Mouse (Mus musculus): ENCODE measurements around the gene Auts2. TPM values are rescaled to one million over a fixed set of nuclear protein-coding genes. Genes with fewer than 3 reads are reported as not detected.

The Auts2 gene
- total RNA-seq, 2 experiments from 2014 or later, result 23.5 to 29.5 TPM

DNA sequence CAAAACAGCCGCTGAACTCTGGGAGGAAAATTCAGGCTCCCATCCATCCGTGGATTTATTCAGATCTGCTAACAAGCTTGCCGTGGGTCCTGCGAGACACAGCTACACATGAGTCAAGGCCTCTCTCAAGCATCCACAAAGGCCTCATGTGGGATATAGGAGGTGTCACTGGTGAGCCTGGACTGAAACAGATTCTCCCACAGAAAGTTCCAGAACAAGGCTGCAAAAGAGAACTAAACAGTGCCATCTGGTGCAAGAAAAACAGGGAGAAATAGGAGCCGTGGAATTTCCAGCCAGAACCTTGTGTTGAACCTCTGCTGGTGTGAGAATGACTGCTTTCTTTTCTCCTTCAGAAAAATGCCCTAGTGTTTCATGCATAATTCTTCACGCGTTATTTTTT lies 429.7 kb downstream of the Auts2 start:
- DNase-seq (ENCODE audit: low spot score in 2 of 2), result no peak

DNA sequence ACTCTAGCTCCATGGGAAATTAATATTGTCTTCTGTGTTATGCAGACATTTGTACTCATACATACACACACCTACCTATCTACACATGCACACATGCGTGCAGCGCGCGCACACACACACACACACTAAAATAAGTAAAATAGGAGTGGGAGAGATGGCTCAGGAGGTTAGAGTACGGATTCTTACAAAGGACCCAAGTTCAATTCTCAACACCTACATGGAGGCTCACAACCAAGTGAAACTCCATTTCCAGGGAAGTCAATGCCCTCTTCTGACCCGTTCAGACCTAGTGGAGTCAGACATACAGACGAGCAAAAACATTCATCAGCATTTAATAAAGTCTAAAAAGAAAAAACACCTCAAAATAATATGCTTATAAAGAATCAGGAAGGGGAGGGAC lies 430.5 kb downstream of the Auts2 start:
- DNase-seq (ENCODE audit: low spot score in 2 of 2), result no peak

DNA sequence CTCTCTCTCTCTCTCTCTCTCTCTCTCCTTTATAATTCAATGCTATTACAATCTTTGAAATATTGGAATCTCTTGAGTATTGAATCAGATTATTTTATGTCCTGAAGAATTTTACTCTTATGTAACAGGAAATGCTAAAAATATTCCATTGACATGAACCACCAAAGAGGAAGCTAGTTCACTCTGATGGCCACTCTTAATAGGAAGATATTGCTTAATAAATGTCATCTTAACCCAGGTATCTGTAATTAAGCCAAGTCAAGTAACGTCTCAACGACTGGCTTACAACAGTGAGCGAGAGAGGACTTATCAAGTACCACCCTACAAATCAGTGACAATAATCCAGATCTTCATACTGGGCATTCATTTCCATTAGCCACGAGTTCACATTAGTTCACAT lies 440.7 kb downstream of the Auts2 start:
- no peak for DNase-seq (ENCODE audit: low spot score in 2 of 2)

DNA sequence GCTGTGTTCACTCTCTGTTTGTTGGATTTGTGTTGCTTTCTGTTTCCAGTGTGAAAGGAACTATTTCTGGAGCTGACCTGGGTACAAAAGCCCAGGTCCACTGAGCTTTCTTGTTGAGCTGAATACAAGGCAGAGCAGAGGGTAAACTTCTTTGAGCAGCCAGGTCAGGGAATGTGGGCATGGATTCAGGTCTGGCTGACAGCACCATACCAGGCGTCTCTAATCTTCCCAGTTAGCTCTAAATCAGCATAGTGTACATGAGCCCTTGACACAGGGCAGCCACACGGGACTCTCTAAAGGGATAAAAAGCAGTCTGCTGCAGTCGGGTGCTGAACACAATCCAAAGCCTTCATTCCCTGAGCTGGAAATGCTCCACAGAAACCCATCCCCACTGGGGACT lies 444.7 kb downstream of the Auts2 start:
- DNase-seq (ENCODE audit: low spot score in 2 of 2), result no peak

DNA sequence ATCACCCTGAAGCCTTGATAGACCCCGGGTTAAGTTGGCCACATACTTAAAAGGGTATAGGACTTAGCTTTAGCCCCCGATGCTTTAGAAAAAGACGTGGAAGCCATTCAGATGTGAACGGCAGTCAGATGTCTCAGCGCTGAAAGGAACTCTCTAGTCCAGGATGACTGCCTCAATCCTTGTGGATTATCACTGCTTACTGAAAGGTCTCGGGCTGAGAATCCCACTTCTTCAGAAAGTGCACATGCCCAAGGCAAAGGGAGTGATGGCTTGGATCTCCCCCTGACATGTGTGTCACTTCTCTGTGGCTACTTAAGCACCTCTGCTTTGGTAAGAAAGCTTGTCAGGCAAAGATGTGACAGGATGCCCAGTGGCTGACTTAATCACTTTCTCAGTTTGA lies 450.4 kb downstream of the Auts2 start:
- no peak for DNase-seq (ENCODE audit: low spot score in 2 of 2)

DNA sequence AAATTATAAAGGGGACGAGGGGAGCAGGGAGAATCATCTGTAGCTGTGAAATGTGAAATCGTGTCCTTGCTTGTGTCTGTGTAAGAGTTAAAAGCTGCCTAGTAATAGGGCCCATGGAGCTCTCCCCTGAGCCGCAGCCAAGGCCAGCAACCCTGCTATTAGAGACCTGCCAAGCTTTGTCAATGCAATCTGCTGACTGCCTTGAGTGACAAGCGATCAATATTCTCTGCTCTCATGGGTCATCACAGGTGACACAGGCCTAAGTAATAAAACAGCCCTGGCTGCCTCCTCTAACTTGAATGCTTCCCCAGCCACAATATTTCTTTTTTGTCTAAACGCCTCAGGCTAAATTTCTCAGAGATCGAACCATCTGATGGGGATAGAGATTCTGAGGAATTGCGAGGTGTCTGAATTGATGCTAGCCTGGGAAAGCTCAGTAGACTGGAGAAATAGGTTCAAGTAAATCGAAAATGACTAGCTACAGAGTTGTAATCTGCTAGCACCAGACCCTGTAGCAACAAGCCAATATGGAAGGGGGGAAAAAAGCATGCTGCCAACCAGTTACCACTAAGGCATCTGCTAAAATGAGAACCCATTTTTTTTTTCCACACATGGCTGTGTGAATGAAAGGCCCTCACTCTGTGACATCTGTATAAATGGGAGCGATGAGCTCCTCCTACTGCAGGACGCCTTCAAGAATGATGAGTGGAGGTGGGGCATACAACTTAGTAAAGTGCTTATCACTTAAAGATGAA lies 453.5 kb downstream of the Auts2 start:
- no peak for DNase-seq (ENCODE audit: low spot score in 2 of 2)

DNA sequence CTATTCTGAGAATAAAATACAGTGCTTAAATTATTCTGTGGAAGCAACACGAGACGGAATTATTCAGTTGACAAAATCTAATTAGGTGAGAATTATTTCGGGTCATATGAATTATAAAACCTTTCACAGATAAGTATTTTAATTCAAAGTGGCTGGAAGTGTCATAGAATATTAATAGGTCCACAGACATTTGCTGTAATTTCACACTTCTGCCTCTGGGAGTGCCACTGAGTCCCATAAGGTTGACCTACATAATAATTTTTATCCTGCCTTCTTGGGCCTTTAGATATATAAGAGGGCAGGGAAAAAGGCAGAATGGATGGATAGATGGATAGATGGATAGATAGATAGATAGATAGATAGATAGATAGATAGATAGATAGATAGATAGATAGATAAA lies 454.6 kb downstream of the Auts2 start:
- DNase-seq (ENCODE audit: low spot score in 2 of 2), result no peak

DNA sequence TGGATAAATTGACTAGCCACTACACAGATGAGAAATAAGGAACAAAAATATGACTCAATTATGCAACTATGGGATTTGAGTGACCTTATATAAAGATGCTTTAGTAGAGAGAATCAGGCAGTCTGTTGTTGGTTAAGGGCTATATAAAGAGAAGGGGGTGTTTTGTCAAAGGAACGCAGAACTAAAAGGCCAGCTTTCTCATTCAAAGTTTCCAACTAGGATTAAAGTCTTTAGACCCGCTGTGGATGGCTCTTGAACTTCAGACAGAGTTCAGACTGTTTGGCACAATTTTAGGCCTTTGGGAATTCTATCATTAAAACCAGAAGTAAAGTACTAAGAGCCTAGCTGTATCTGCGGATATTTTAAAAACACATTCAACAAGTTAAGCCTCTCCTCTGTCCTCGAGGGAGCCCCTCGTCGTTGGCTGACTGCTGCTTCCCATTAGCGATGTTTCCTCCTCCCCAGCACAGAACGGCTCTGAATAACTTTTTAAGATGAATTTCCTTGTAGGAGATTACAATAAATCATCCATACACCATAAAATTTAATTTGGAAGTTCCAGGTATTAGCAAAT lies 459.3 kb downstream of the Auts2 start:
- no peak for DNase-seq (ENCODE audit: low spot score in 2 of 2)

DNA sequence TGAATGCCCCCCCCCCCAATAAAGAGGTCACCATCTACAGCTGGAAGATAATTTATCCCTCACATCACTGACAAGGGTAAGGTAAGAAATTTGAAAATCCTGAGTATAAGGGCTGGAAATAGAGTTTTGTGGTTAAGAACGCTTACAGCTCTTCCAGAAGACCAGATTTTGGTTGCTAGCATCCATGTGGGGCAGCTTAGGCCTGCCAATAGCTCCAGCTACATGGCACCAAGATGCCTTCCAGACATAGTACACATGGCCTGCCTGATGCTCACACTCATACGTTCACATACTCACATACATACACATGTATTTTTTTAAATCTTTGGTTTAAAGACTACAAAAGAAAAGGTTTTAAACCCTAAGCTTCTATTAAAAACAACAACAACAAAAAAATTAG lies 467.2 kb downstream of the Auts2 start:
- no peak for DNase-seq (ENCODE audit: low spot score in 2 of 2)

DNA sequence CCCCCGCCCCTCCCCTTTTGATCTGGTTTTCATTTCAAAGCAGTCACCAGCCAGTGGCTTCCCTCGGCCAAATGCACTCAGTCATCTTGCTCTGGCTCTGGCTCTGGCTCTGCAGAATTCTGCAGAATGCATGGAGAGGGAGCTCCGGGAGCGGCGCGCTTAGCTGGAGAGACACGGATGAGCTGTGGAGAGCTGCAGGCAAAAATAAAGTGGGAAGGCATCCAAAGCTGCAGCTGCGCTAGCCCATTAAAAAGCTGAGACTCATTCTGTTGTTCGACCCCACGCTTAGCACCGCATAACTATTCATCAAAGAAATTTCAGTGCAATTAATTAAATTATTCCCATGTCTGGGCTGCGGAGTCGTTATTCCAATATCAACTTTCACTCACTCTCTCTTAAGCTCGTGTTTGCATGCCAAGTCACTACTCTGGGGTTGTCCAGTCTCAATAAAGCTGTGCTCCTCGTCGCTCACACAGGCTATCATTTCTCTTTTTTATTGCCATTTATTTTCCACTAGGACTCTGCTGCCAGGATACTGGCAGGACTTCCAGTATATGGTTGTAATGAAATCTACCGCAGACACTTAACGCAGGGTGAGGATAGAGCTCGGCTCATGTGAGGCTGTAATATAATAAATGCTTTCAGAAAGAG lies 468.3 kb downstream of the Auts2 start:
- DNase-seq (ENCODE audit: low spot score in 2 of 2), result peak in 1 of 2 experiments; percentile 22

DNA sequence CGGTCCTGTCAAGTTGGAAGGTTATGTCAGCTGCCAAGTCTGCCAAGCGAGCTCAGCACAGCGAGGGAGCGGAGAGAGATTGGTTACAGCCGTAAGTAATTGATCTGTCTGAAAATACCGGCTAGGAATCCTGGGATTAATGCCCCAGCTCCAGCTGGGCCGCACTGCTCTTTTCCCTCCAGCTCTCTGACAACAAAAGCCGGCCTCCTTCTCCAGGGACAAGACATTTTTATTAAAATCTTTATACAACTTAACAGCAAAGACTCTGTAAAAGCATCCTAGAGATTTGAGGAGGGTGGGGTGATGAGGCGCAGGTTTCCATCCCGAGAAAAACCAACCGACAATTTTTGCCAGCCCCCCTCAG lies 468.8 kb downstream of the Auts2 start:
- no peak for DNase-seq (ENCODE audit: low spot score in 2 of 2)

DNA sequence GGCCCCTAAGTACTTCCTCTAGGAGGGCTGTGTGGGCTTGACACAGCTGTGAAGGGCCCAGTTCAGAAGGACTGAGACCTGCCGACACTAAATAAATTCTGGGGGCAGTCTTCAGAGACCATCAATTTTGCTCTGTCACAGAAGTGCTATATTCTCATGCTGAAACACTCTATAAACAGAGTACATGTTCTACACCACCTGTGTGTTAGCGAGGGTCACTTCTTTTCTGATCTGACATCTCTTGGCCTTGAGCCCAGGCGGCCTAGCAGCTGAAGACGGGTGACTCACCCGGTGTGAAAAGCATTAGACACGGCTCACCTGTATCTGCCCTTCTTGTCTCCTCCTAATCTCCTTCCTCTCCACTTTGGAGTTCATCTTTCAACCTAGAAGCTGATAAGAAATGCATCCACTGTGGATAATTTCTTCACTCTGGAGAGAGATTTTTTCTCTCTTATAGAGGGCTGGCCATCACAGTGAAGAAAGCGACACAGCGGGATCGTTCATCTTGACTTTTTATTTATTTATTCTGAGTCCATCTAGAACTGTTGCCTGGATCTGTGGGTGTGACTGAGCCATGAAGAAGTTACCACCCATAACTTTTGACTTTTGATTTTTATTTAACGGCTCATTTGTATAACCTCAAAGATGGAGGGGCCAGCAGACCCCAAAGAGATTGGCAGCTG lies 469.3 kb downstream of the Auts2 start:
- no peak for DNase-seq (ENCODE audit: low spot score in 2 of 2)

DNA sequence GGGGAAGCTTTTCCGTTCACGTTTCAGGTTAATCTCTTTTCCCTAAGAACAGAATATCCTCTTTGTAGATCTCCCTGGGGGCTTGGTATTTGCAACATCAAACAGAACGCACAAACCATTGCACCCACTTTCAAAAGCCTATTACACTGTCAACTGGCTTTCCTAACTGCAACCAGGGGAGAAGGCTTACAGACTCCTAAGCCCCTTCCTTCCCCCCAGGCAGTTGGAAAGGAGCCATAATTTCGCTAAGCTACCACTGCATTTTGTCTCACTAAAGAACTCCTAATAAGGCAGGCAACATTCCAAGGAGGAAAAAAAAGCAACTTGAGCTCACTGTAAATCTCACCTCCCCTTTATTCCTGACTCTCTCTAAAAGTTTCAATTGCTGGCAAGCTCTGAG lies 470.8 kb downstream of the Auts2 start:
- no peak for DNase-seq (ENCODE audit: low spot score in 2 of 2)

DNA sequence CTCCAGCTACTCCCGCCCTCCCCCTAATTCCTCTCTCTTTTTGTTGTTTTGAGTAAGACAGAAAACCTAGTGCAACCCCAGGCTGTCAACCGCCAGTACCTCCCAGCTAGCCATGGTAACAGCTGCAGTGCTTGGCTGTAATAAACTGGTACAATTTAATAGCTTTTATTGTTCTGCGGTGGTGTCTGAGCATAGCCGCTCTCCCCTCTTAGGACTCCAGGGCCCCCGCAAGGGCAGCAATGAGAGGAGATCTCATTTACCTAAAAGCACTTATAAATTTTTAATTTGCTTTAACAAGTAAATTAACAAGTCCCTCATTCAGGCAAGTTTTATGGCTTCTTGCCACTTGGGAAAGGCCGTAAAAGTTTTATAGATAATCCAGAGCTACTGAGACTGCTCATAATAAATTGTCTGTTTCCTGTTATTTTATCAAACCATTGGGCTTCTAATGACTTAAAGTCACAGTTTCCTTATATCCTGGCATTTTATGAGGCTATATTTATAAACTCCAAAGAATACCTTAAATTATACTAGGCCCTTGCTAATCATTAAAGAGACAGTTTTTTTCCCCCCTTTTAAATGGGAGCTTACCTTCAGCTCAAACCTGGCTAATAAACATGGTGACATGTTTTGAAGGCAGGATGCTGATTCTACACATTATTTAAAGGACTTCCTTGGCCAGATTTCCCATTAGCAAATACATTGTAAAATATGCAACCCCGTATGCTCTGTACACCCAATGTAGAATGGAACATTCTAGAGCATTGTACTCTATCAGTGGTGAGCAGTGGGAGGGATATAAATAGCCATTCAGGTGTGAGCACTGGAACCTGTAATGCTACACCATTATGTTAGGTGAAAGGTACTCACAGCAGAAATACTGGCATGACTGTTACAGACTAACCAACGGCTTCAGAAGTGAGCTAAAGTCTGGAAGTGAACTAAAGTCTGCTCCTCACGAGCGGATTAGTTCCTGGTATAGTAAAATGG lies 475.1 kb downstream of the Auts2 start:
- DNase-seq (ENCODE audit: low spot score in 2 of 2), result no peak

DNA sequence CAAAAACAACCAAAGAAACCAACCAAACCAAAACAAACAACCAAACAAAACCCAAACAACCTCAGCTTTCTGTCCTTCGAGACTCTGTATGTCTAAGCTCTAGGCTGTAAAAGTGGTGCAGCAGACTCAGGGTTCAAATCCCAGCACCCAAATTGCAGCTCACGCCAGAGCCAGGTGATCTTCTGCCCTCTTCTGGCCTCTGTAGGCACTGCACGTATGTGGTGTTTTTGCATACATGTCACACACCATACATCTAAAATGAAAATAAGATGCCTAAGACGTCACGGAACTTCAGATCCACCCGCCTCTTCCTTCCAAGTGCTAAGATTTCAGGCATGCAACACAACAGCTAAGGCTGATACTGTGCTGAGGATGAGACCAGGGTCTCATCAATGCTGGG lies 483.0 kb downstream of the Auts2 start:
- DNase-seq (ENCODE audit: low spot score in 2 of 2), result peak in 1 of 2 experiments; percentile 7

DNA sequence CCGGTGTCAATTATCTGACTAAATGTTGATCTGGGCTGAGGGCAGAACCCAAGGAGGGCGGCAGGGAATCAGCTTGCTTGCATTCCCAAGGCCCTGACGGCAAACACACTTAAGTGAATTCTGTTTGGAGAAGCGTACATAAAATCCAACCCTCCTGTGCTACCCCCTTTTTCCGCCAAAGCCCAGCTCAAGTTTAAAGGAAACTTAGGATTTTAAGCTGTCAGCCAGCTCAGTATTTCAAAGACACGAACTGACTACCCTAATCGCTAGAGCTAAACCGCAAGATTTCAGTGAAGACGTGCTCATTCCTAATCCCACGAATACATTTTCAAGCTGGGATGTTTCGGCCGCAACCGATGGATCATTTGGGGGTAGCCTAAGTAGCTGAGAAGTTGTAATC lies 490.5 kb downstream of the Auts2 start:
- no peak for DNase-seq (ENCODE audit: low spot score in 2 of 2)

DNA sequence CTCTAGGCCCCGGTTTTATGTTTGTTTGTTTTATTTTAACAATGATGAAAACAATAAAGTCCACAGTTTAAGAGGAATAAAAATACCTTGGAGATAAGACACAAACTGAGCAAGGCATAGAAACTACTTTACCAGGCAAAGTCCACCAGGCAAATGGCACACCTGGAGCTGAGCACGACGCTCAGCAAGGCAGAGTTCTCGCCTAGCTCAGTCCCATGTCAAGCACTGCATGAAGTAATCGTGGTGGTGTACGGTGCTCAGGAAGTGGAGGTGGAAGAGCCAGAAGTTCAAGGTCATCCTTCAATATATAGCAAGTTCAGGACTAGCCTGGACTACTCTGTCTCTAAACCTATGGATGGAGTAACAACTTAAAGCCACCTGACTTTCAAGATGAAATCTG lies 503.6 kb downstream of the Auts2 start:
- DNase-seq (ENCODE audit: low spot score in 2 of 2), result no peak

DNA sequence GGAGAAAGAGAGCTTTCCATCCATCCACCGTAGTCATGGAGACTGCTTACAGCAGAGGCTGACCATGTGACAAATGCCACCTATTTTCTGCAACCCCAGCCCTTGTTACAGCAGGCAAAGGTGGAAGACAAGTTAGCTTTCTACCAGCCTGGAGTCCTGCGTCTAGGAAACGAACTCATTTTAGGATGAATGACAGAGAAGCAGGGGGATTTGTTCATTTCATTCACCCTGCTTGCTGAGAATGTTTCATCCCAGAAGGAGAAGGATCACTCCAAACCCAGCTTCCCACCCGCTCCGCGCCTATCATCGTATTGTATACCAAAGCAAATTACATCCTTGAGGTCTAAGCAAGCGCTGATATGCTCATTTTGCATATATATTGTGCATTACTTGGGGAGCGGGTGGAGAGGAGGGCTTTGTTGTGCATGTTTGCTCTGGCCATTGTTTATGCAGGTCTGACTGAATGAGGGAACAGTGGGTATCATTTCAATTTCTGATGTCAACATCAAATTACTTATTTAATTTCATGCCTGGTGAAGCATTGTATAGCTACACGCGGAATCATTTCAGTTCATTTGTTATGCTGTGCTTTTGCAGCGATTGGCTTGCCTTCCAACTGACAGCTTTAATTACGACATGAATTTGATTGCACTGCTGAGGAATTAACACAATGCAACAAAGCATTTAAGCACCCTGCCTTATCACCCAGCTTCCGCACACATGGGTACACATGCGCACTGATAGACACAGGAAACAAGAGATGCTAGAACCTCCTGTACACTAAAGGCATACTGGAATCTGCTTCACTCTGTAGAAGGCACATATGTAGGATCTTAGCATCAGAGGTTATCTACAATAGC lies 509.4 kb downstream of the Auts2 start:
- DNase-seq (ENCODE audit: low spot score in 2 of 2), result no peak

DNA sequence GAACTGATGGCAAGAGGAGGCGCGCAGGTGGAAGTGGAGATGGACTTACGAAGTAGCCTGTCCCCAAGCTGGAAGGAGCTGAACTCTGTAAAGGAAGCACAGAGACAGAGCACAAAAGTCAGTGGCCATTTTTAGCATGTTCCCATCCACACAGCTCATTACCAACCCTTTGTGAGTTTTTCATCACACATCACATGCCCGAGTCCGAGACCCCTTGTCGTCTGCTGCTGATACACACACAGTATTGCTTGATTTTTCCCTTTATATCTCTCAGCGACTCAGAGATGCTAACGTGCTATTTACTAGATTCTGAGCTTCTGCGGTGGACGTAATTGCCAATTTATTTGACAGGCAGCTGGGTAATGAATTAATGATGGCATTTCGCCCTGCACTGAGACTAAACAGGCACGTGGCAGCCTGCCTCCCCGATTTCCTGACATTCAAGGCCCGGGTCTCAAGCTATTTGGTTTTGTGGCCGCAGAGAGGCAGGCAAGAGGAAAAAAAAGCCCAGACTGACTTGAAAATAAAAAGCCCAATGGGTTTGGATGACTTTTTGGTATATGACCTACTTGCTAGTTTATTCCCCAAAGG lies 512.1 kb downstream of the Auts2 start:
- no peak for DNase-seq (ENCODE audit: low spot score in 2 of 2)

DNA sequence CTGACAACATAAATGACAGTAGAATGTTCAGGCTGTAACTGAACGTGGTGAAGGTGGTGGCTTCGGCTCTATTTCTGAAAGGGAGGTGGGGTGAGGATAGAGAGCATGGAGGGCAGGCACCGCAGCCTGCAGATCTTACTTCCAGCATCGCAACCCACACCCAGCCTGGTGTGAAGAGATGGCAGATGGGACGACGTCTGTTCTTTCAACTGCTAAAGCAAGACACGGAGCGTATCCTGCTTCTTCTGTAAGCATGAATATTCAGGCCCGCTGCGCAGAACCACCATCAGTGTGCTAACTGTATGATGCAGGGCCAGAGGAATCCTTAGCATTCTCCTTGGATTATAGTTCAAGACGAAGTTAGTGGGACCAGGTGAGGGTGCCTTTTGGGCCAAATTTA lies 513.5 kb downstream of the Auts2 start:
- no peak for DNase-seq (ENCODE audit: low spot score in 2 of 2)

Data from adrenal gland, adult 18-20 months (tissue).